Mouse (Mus musculus) olfactory bulb, adult 2 months (tissue): Measurements from ENCODE around the gene Arfgef2.

Experiments used
- CTCF ChIP-seq: fragments of 200-500 bp; IDR thresholded peaks from 2 replicates; pipeline ENCODE4 v1.5.1; 2012; ENCODE audit warnings: low read depth, mild to moderate bottlenecking, low read length, moderate library complexity; ENCODE audit not compliant: insufficient read depth
- POLR2A ChIP-seq: fragments of 200-500 bp; IDR thresholded peaks from 2 replicates; pipeline ENCODE4 v1.6.1; 2012; ENCODE audit warnings: mild to moderate bottlenecking, low read depth, low read length, moderate library complexity; ENCODE audit not compliant: insufficient read depth

GRCm38 (mm10) chr2:166771396-166771795 lies 34.0 kb upstream of the Arfgef2 start:
- TF ChIP-seq POLR2A (no peak), CTCF (no peak)
